Mouse (Mus musculus) CH12.LX (cell line): ENCODE data around the gene Podxl.

Experiments used
- CTCF ChIP-seq, 2 experiments: IDR thresholded peaks in 1 of 2; conservative IDR thresholded peaks in 1 of 2; 2 replicates each; pipeline ENCODE4 v1.5.1; 2011 to 2012; ENCODE audit warnings: low read depth in 2 of 2, low read length in 2 of 2, improper control_type of control experiment in 1 of 2, inconsistent platforms in 1 of 2, mild to moderate bottlenecking in 1 of 2, moderate library complexity in 1 of 2
- NELFE ChIP-seq: IDR thresholded peaks from 2 replicates; pipeline ENCODE4 v1.6.1; 2011; ENCODE audit warnings: low read depth, low read length, improper control_type of control experiment
- POLR2A ChIP-seq: IDR thresholded peaks from 2 replicates; pipeline ENCODE4 v1.6.1; 2011; ENCODE audit warnings: low read depth, mild to moderate bottlenecking, improper control_type of control experiment, low read length

- TF ChIP-seq CTCF (conservative IDR thresholded peaks at IDR 0.05 in 1 of 2, IDR thresholded peaks at IDR 0.05 in 1 of 2; ENCODE audit: low read depth in 2 of 2, low read length in 2 of 2): no peak
- TF ChIP-seq POLR2A: no peak
- no peak for TF ChIP-seq NELFE
Observed at GRCm38 (mm10) chr6:31564182-31564531, 376 bp upstream of the Podxl start.
